Mouse (Mus musculus) kidney, adult 9 months (tissue): ENCODE measurements at regions not wholly inside any gene's neighbourhood (a gene's known extent, or its start where the extent isn't known, plus 50 kb on each side); places are given as distances from the start of the nearest gene placed in this dataset.

Experiments used
- DNase-seq: peaks from one replicate; pipeline ENCODE4 v3.0.0; 2022

DNA sequence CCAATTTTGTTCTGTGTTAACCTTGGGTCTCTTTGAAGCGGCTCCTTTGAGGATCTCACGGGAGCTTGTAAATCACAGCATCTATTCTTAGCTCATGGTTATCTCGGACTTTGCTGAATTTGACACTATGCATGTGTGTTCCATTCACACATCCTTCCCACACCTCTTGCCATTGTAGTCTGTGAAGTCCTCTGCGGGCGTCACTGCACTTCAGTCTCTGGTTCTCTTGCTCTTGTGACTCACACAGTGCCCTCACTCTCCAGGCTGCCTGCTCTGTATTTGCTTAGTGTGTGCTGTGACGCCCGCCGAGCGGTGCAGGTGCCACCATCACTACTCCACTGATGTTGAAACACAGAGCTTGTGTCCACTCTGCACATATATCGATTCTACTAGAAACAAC, 1271.2 kb downstream of the Synb start:
- no peak for DNase-seq

DNA sequence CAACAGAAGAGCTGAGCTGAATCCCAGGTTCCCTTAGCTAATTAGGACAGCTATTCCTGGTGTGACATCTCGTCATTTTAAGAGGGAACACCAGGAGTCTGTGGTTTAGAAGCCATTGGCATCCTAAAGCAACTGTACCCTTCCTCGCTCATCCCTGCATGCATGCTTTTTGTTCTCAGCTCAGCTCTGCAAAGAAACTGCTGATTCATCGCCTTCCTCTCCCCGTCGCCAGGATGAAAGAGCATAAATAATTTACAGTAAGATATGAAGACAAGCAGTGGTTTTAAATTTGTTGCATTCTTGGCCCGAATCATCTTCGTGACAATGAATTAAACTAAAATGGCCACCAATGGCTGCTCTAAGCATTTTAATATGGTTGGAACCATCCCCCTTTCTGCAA, 1272.9 kb downstream of the Synb start:
- DNase-seq = no peak

DNA sequence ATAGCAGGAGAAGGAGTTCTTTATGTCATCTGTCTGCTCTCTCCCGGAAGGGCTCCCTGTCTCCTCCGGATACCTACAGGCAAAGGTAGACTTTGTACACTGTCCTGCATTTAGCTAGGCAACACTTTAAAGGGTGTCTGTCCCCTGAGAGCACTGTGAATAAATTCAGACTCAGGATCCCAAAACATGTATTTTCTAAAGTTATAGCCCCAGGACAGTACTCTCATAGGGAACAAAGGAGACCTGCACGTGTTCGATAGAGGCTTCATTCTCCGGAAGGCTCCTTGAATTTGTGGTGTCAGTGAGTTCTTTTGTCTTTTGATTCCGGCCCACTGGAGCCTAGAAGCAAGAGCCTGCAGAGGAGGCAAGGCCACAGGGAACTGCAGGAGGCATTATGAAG, 1273.3 kb downstream of the Synb start:
- DNase-seq = no peak

DNA sequence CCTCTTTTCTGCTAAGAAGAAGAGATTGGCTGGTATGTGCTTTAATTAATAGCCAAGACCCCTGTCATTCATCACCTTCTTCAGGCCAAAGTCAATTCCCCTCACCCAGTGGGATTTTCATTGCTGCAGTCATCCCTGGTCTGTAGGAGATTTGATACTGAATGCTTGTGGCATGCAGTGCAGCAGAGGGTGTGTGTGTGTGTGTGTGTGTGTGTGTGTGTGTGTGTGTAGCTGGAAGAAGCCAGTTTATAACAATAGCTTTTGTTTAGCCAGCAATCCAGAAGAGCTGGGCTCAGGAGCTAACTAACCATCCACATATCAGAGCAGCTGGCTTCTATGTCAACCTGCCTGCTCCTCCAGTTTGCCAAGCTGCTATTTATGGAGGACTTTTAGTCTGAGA, 1275.4 kb downstream of the Synb start:
- no peak for DNase-seq

DNA sequence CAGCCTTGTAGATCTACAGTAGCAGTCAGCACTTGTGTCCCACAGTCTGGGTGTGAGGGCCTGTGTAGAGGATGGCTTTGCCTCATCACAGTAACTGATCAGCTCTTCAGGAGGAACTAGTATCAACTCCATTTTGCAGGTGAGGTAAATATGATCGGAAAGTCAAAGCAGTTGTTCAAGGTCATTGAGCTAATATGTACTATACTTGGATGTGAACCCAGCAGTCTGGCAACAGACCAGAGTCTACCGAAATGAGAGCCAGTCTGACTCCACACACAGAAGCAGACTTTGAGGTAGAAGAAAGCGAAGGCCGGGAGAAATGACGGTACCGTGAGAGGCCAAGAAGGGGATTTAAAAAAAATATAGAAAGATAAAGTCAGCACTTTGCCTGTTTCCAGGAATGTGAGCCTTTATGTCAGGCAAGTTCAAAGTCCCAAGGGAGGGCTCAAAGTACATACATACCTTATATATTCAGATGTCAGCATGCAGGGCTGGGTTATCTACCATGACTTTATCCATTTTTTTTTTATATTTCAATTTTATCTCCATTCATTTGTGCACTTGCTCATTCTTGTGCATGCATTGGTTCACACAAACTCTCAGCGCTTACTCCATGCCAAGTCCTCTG, 1297.2 kb downstream of the Synb start:
- DNase-seq = peak; percentile 20

- no peak for DNase-seq
These were observed 1300.5 kb downstream of the Synb start for GRCm38 (mm10) chr14:67993611-67994051.

GRCm38 (mm10) chr14:67993142-67993541, 1301.0 kb downstream of the Synb start:
- DNase-seq = peak; percentile 58

GRCm38 (mm10) chr14:67992088-67992487, 1302.0 kb downstream of the Synb start:
- DNase-seq = no peak

DNA sequence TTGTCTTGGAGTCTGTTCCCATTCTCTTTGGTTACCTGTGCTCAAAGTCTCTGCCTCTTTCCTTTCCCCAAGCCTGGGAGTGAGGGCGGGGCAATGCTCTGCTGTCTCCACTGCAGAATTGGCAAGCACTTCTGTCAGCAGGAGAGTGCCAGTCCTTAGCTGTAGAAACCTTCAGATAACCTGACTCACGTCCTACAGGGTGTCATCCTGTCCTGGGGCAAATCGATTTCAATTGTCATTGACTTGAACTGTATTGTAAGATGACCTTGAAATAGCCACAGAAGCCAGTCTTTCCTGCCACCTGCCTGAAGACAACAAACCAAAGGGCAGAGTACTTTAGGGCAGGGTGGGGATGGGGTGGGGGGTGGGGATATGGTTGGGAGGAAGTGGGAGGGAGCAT, 1303.8 kb downstream of the Synb start:
- DNase-seq = no peak
